Mouse (Mus musculus) embryonic fibroblast, embryonic 13.5 days (primary cell): ENCODE measurements at regions not wholly inside any gene's neighbourhood (a gene's known extent, or its start where the extent isn't known, plus 50 kb on each side); places are given as distances from the start of the nearest gene placed in this dataset.

Source experiments
- CTCF ChIP-seq: IDR thresholded peaks from 2 replicates; pipeline ENCODE4 v1.5.1; 2011; ENCODE audit warnings: mild to moderate bottlenecking, control low read depth, low read length, moderate library complexity, borderline replicate concordance; ENCODE audit not compliant: insufficient read depth
- POLR2A ChIP-seq: IDR thresholded peaks from 2 replicates; pipeline ENCODE4 v1.6.1; 2011; ENCODE audit warnings: low read depth, mild to moderate bottlenecking, control low read depth, low read length, moderate library complexity

GRCm38 (mm10) chr14:15970321-15970720 is 278.8 kb upstream of the Ngly1 start:
- TF ChIP-seq CTCF (no peak), POLR2A (no peak)
